Mouse (Mus musculus) G1E (cell line): ENCODE results near the gene Insrr.

Source experiments
- CTCF ChIP-seq: IDR thresholded peaks from 2 replicates; pipeline ENCODE4 v1.5.1; 2012; ENCODE audit warnings: low read depth, low read length, inconsistent platforms, mixed read lengths
- GATA1 ChIP-seq: IDR thresholded peaks from 2 replicates; pipeline ENCODE4 v1.6.1; 2012; ENCODE audit warnings: borderline replicate concordance, low read length, inconsistent platforms, mixed read lengths
- GATA2 ChIP-seq: IDR thresholded peaks from 2 replicates; pipeline ENCODE4 v1.6.1; 2012; ENCODE audit warnings: low read depth, low read length, inconsistent platforms, borderline replicate concordance
- POLR2AphosphoS5 ChIP-seq: IDR thresholded peaks from 2 replicates; pipeline ENCODE4 v1.6.1; 2012; ENCODE audit warnings: low read depth, low read length, inconsistent platforms; ENCODE audit not compliant: insufficient replicate concordance
- TAL1 ChIP-seq: conservative IDR thresholded peaks from 2 replicates; pipeline ENCODE4 v1.6.1; 2012; ENCODE audit warnings: low read depth, low read length, inconsistent platforms, mixed read lengths

DNA sequence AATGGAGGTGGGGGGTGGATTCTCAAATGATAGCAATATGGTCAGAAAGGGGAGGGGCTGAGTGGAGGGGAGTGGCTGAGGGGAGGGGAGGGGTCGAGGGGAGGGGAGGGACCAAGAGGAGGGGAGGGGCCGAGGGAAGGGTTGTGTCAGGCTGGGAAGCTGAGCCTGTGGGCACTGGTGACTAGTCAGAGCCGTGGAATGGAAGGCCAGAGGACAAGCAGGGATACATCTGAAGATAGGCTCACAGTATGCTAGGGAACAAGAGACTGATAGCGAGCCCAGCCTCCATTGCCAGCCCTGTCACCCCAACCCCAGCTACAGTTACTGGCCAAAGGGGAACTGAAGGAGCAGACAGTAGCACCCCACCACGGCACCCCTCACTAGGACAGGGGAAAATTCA, 38.1 kb upstream of the Insrr start:
- TF ChIP-seq GATA1 = no peak
- no peak for TF ChIP-seq CTCF
- no peak for TF ChIP-seq POLR2AphosphoS5
- TF ChIP-seq TAL1 = no peak
- TF ChIP-seq GATA2 = no peak
